Mouse (Mus musculus) gonadal fat pad, adult 2 months (tissue): ENCODE data around the gene Bri3. TPM values are rescaled to one million over a fixed set of nuclear protein-coding genes. Genes with fewer than 3 reads are reported as not detected.

ENCODE experiments used
- DNase-seq: peaks from one replicate; pipeline ENCODE4 v3.0.0-alpha.2; 2012; ENCODE audit warnings: low read depth
- polyA plus RNA-seq: library from polyadenylated mRNA; depleted of rRNA; stranded (reverse); fragments of >200 nt; gene quantifications from 2 replicates; pipeline ENCODE4 v1.2.3, GENCODE M21; 2012

The Bri3 gene
- polyA plus RNA-seq, 1 experiment: 108 TPM

- no peak for DNase-seq
Observed at GRCm38 (mm10) chr5:144261829-144262228, 17.6 kb downstream of the Bri3 start.

GRCm38 (mm10) chr5:144263082-144263481, 18.8 kb downstream of the Bri3 start:
- DNase-seq: no peak

- DNase-seq: no peak
Observed at GRCm38 (mm10) chr5:144263496-144263895, 19.3 kb downstream of the Bri3 start.

GRCm38 (mm10) chr5:144267535-144268241, 23.5 kb downstream of the Bri3 start:
- DNase-seq: no peak

GRCm38 (mm10) chr5:144269926-144270325, 25.7 kb downstream of the Bri3 start:
- DNase-seq: no peak

- no peak for DNase-seq
Observed at GRCm38 (mm10) chr5:144270420-144270819, 26.2 kb downstream of the Bri3 start.

GRCm38 (mm10) chr5:144271118-144271517, 26.9 kb downstream of the Bri3 start:
- DNase-seq: no peak

- DNase-seq: no peak
Observed at GRCm38 (mm10) chr5:144271772-144272171, 27.5 kb downstream of the Bri3 start.

GRCm38 (mm10) chr5:144274904-144275303, 30.7 kb downstream of the Bri3 start:
- no peak for DNase-seq

GRCm38 (mm10) chr5:144276898-144277630, 32.8 kb downstream of the Bri3 start:
- no peak for DNase-seq

GRCm38 (mm10) chr5:144278374-144278960, 34.2 kb downstream of the Bri3 start:
- no peak for DNase-seq

- peak; percentile 87 for DNase-seq
Observed at GRCm38 (mm10) chr5:144279081-144279541, 34.9 kb downstream of the Bri3 start.

GRCm38 (mm10) chr5:144279926-144280325, 35.7 kb downstream of the Bri3 start:
- no peak for DNase-seq

- no peak for DNase-seq
Observed at GRCm38 (mm10) chr5:144282470-144283260, 38.4 kb downstream of the Bri3 start.

- no peak for DNase-seq
Observed at GRCm38 (mm10) chr5:144283551-144284031, 39.4 kb downstream of the Bri3 start.

- no peak for DNase-seq
Observed at GRCm38 (mm10) chr5:144284599-144284998, 40.4 kb downstream of the Bri3 start.

- DNase-seq: no peak
Observed at GRCm38 (mm10) chr5:144286591-144287266, 42.5 kb downstream of the Bri3 start.

- no peak for DNase-seq
Observed at GRCm38 (mm10) chr5:144287267-144287820, 43.1 kb downstream of the Bri3 start.

GRCm38 (mm10) chr5:144288391-144288790, 44.2 kb downstream of the Bri3 start:
- DNase-seq: no peak

- DNase-seq: peak; percentile 49
Observed at GRCm38 (mm10) chr5:144289769-144290440, 45.7 kb downstream of the Bri3 start.
